Mouse (Mus musculus) small intestine, adult 2 months (tissue): ENCODE results near the gene Ogg1.

Experiments
- CTCF ChIP-seq: fragments of 200-500 bp; IDR thresholded peaks from 2 replicates; pipeline ENCODE4 v1.5.1; 2012; ENCODE audit warnings: low read depth, mild to moderate bottlenecking, control low read depth, inconsistent platforms, low read length, moderate library complexity, mixed read lengths; ENCODE audit not compliant: insufficient replicate concordance, insufficient read length; ENCODE audit errors: extremely low read depth
- POLR2A ChIP-seq: fragments of 200-500 bp; IDR thresholded peaks from 2 replicates; pipeline ENCODE4 v1.6.1; 2012; ENCODE audit warnings: low read depth, mild to moderate bottlenecking, control low read depth, inconsistent platforms, low read length, moderate library complexity

DNA sequence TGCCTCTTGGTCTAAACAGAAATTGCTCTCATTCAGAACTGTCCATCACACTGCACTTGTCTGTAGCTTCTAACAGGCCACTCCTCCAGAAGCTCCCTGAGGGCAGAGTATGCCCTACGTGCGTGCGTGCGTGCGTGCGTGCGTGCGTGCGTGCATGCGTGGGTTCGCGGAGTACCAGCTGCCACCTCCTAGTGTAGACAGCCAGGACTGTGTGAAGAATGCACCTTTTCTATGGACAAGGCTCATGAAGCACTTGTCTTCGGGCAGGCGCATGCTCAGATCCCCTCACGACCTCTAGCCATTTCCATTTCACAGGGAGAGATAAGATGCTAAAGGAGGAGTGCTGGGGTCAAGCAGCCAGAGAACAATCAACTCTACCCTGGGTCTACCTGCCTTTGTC lies 37.4 kb upstream of the Ogg1 start:
- TF ChIP-seq CTCF (no peak), POLR2A (no peak)
